Mouse (Mus musculus): ENCODE data around the gene Baiap2.

DNA sequence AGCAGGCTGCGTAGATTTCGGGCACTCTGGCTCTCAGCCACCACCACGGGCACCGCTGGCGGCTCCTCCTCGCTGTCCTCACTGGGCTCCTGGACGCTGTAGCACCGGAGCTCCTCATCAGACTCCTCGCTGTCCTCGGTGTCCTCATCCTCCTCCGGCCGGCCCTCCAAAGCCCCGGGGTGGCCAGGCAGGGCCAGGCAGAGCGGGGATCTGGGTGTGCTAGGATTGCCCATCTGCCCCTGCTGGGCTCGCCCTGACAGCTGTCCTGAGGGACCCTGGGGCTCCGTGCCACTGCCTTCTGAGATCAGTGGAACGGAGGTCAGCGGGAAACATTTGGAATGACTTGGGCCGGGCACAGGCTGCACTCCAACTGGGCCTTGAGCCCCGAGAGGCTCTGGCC, 67.4 kb downstream of the Baiap2 start:
- TF ChIP-seq POLR2A (IDR thresholded peaks at IDR 0.05; ENCODE audit: control insufficient read depth, low read depth, low read length), result no peak
- TF ChIP-seq CTCF (IDR thresholded peaks at IDR 0.05; ENCODE audit: control insufficient read depth, insufficient read depth, insufficient replicate concordance, low read depth, low read length), result no peak

Measured in testis, adult 2 months (tissue).